Mouse (Mus musculus): ENCODE measurements around the gene C2cd4b.

GRCm38 (mm10) chr9:67782786-67783185 lies 23.5 kb downstream of the C2cd4b start:
- no peak for TF ChIP-seq GATA1 (IDR thresholded peaks at IDR 0.05; ENCODE audit: low read length)
- TF ChIP-seq TAL1 (IDR thresholded peaks at IDR 0.05; ENCODE audit: low read length) = no peak

Measured in erythroblast, embryonic 14.5 days (primary cell).